Mouse (Mus musculus) cortical plate, adult 2 months (tissue): ENCODE measurements at regions not wholly inside any gene's neighbourhood (a gene's known extent, or its start where the extent isn't known, plus 50 kb on each side); places are given as distances from the start of the nearest gene placed in this dataset.

Source experiments
- CTCF ChIP-seq: fragments of 200-500 bp; IDR thresholded peaks from 2 replicates; pipeline ENCODE4 v1.5.1; 2011; ENCODE audit warnings: mild to moderate bottlenecking, control low read depth, low read length; ENCODE audit not compliant: insufficient read depth; ENCODE audit errors: extremely low read depth
- POLR2A ChIP-seq: fragments of 200-500 bp; IDR thresholded peaks from 2 replicates; pipeline ENCODE4 v1.6.1; 2011; ENCODE audit warnings: mild to moderate bottlenecking, low read length, control low read depth; ENCODE audit not compliant: insufficient read depth; ENCODE audit errors: extremely low read depth

GRCm38 (mm10) chr2:128445443-128445842 is 145.6 kb upstream of the Spdye4c start:
- TF ChIP-seq POLR2A (no peak), CTCF (no peak)
